Mouse (Mus musculus) forebrain, embryonic 13.5 days (tissue): ENCODE results near the gene Rnf26. TPM values are rescaled to one million over a fixed set of nuclear protein-coding genes. Genes with fewer than 3 reads are reported as not detected.
A peak's percentile ranks its signal among the peaks of the same experiment; 100 is the strongest.
"Not testable (repeated sequence)": the region's sequence is repeated elsewhere in the genome, so short reads cannot be mapped to it uniquely, and the experiment has no call there.

Source experiments
- ATAC-seq: fragments of 200-750 bp; cut with Nextera tagmentation; 2 replicates; pipeline ENCODE4 v1.8.0; 2017
- H3K27ac ChIP-seq: fragments of 300-500 bp; sonication (generic); 2 replicates; pipeline ENCODE4 v1.5.1; 2015; ENCODE audit warnings: inconsistent platforms, mild to moderate bottlenecking, moderate library complexity
- H3K27me3 ChIP-seq: fragments of 300-500 bp; sonication (generic); 2 replicates; pipeline ENCODE4 v1.6.1; 2015; ENCODE audit warnings: mild to moderate bottlenecking, inconsistent platforms
- H3K36me3 ChIP-seq: fragments of 300-500 bp; sonication (generic); 2 replicates; pipeline ENCODE4 v1.6.1; 2015; ENCODE audit warnings: mild to moderate bottlenecking, inconsistent platforms; ENCODE audit not compliant: poor library complexity, severe bottlenecking
- H3K4me1 ChIP-seq: fragments of 300-500 bp; sonication (generic); 2 replicates; pipeline ENCODE4 v1.6.1; 2015; ENCODE audit warnings: inconsistent platforms
- H3K4me2 ChIP-seq: fragments of 300-500 bp; sonication (generic); 2 replicates; pipeline ENCODE4 v1.6.1; 2015; ENCODE audit warnings: inconsistent platforms, mild to moderate bottlenecking, moderate library complexity
- H3K4me3 ChIP-seq: fragments of 300-500 bp; sonication (generic); 2 replicates; pipeline ENCODE4 v1.5.1; 2015; ENCODE audit warnings: mild to moderate bottlenecking, inconsistent platforms
- H3K9ac ChIP-seq: fragments of 300-500 bp; sonication (generic); 2 replicates; pipeline ENCODE4 v1.6.1; 2015; ENCODE audit warnings: mild to moderate bottlenecking, inconsistent platforms
- H3K9me3 ChIP-seq: fragments of 300-500 bp; sonication (generic); replicated peaks from 2 replicates; pipeline ENCODE4 v1.6.1; 2016; ENCODE audit warnings: inconsistent platforms
- WGBS: fragments of 180-500 bp; shearing (Covaris S2); methylation state at CpG from one replicate; pipeline ENCODE4 v1.1.7; 2015; 5-methylcytosine and 5-hydroxymethylcytosine counted together
- polyA plus RNA-seq: library from polyadenylated mRNA; unstranded; fragments of >200 nt; fragmentation: Nextera tagmentation; extraction: Ambion mirVana; gene quantifications from 2 replicates; pipeline ENCODE4 v1.2.1, GENCODE M21; 2015

Gene Rnf26
- polyA plus RNA-seq, 1 experiment from 2014 or later = 45.7 TPM

- Histone ChIP-seq H3K9ac (no peak overlapping the region), H3K27ac (no peak overlapping the region), H3K27me3 (no peaks in the 10 kb centered on the region), H3K4me1 (0 out of 2 replicates have a peak, but pooled peaks cover 1% of the 10 kb centered on the region), H3K4me2 (no peak overlapping the region), H3K4me3 (no peak overlapping the region), H3K9me3 (peaks cover 3% of the 10 kb centered on the region; the same call in 1 of the 2 replicates), H3K36me3 (no peaks in the 10 kb centered on the region)
- no peak for ATAC-seq
- 83% methylated on average over 8 of the region's 8 CpGs for WGBS
Observed at GRCm38 (mm10) chr9:44119948-44120465, 6.7 kb upstream of the Rnf26 start.

- Histone ChIP-seq H3K9ac (no peak overlapping the region), H3K27me3 (no peaks in the 10 kb centered on the region), H3K4me1 (peaks cover 2% of the 10 kb centered on the region; the same call in 1 of the 2 replicates), H3K36me3 (no peaks in the 10 kb centered on the region), H3K4me2 (no peak overlapping the region), H3K4me3 (no peak overlapping the region), H3K9me3 (peaks cover 3% of the 10 kb centered on the region; the same call in 1 of the 2 replicates), H3K27ac (no peak overlapping the region)
- 47% methylated on average over 5 of the region's 5 CpGs for WGBS
- ATAC-seq = no peak
Observed at GRCm38 (mm10) chr9:44119011-44119410, 5.7 kb upstream of the Rnf26 start.

GRCm38 (mm10) chr9:44116182-44116581, 2.9 kb upstream of the Rnf26 start:
- Histone ChIP-seq H3K4me3 (no peak overlapping the region), H3K27me3 (no peaks in the 10 kb centered on the region), H3K4me2 (no peak overlapping the region), H3K27ac (no peak overlapping the region), H3K9me3 (peaks cover 3% of the 10 kb centered on the region; the same call in 1 of the 2 replicates), H3K36me3 (no peaks in the 10 kb centered on the region), H3K4me1 (peaks cover 19% of the 10 kb centered on the region), H3K9ac (no peak overlapping the region)
- ATAC-seq = no peak
- 92% methylated on average over 4 of the region's 4 CpGs for WGBS

- Histone ChIP-seq H3K9ac (no peak overlapping the region), H3K4me1 (peaks cover 23% of the 10 kb centered on the region), H3K4me2 (no peak overlapping the region), H3K4me3 (no peak overlapping the region), H3K36me3 (no peaks in the 10 kb centered on the region), H3K9me3 (peaks cover 3% of the 10 kb centered on the region; the same call in 1 of the 2 replicates), H3K27ac (no peak overlapping the region), H3K27me3 (no peaks in the 10 kb centered on the region)
- WGBS = 93% methylated on average over 9 of the region's 9 CpGs
- no peak for ATAC-seq
Observed at GRCm38 (mm10) chr9:44115599-44115998, 2.3 kb upstream of the Rnf26 start.

- H3K36me3 ChIP-seq = no peaks in the 10 kb centered on the region
- no peak overlapping the region for H3K4me2 ChIP-seq
- WGBS = 93% methylated on average over 2 of the region's 2 CpGs
- no peak overlapping the region for H3K27ac ChIP-seq
- peaks cover 3% of the 10 kb centered on the region; the same call in 1 of the 2 replicates for H3K9me3 ChIP-seq
- no peak for ATAC-seq
- no peak overlapping the region for H3K9ac ChIP-seq
- no peak overlapping the region for H3K4me3 ChIP-seq
- H3K4me1 ChIP-seq = peaks cover 34% of the 10 kb centered on the region
- no peaks in the 10 kb centered on the region for H3K27me3 ChIP-seq
Observed at GRCm38 (mm10) chr9:44114453-44114852, 1.1 kb upstream of the Rnf26 start.

GRCm38 (mm10) chr9:44111909-44112308, 1.4 kb downstream of the Rnf26 start:
- not testable (repeated sequence) for H3K27me3 ChIP-seq, H3K9me3 ChIP-seq, H3K27ac ChIP-seq, H3K36me3 ChIP-seq, ATAC-seq, H3K9ac ChIP-seq, H3K4me3 ChIP-seq
- peaks cover 59% of the 10 kb centered on the region for H3K4me1 ChIP-seq
- WGBS = 73% methylated on average over 10 of the region's 12 CpGs
- peak overlapping the region; percentile 65 for H3K4me2 ChIP-seq

- peak overlapping the region; percentile 46 for H3K4me2 ChIP-seq
- no peaks in the 10 kb centered on the region for H3K9me3 ChIP-seq
- peaks cover 24% of the 10 kb centered on the region for H3K36me3 ChIP-seq
- no peaks in the 10 kb centered on the region for H3K27me3 ChIP-seq
- H3K27ac ChIP-seq = no peak overlapping the region
- H3K4me3 ChIP-seq = peak overlapping the region; percentile 7; the same call in 1 of the 2 replicates
- WGBS = 32% methylated on average over 9 of the region's 9 CpGs
- peaks cover 69% of the 10 kb centered on the region for H3K4me1 ChIP-seq
- 0 out of 2 replicates have a peak overlapping the region, but pooled peaks have one; percentile 43 for H3K9ac ChIP-seq
- ATAC-seq = no peak
Observed at GRCm38 (mm10) chr9:44109360-44110095, 3.8 kb downstream of the Rnf26 start.

- WGBS = 77% methylated on average over 31 of the region's 31 CpGs
- Histone ChIP-seq H3K27me3 (no peaks in the 10 kb centered on the region), H3K4me1 (peaks cover 62% of the 10 kb centered on the region), H3K9me3 (no peaks in the 10 kb centered on the region), H3K27ac (no peak overlapping the region), H3K36me3 (peaks cover 31% of the 10 kb centered on the region), H3K9ac (peak overlapping the region; percentile 45; the same call in 1 of the 2 replicates), H3K4me3 (no peak overlapping the region), H3K4me2 (peak overlapping the region; percentile 46)
- ATAC-seq = no peak
Observed at GRCm38 (mm10) chr9:44108269-44109055, 4.9 kb downstream of the Rnf26 start.

GRCm38 (mm10) chr9:44107557-44108179, 5.6 kb downstream of the Rnf26 start:
- Histone ChIP-seq H3K27ac (peak overlapping the region; percentile 41), H3K4me2 (peak overlapping the region; percentile 46), H3K4me3 (peak overlapping the region; percentile 10; the same call in 1 of the 2 replicates), H3K4me1 (peaks cover 61% of the 10 kb centered on the region), H3K9me3 (no peaks in the 10 kb centered on the region), H3K27me3 (no peaks in the 10 kb centered on the region), H3K36me3 (peaks cover 37% of the 10 kb centered on the region), H3K9ac (peak overlapping the region; percentile 45)
- 36% methylated on average over 25 of the region's 25 CpGs for WGBS
- no peak; the same call in 1 of the 2 replicates for ATAC-seq

GRCm38 (mm10) chr9:44107110-44107509, 6.2 kb downstream of the Rnf26 start, which contains the start of gene C1qtnf5:
Gene C1qtnf5, plus strand, starts transcription at chr9:44107245.
- peak; percentile 69 for ATAC-seq
- no peaks in the 10 kb centered on the region for H3K9me3 ChIP-seq
- peak within 1 kb of the TSS; percentile 10; the same call in 1 of the 2 replicates for H3K4me3 ChIP-seq
- no peaks in the 10 kb centered on the region for H3K27me3 ChIP-seq
- H3K9ac ChIP-seq = peak within 1 kb of the TSS; percentile 45
- WGBS = 42% methylated on average over 8 of the region's 8 CpGs
- H3K4me1 ChIP-seq = peaks cover 56% of the 10 kb centered on the region
- H3K36me3 ChIP-seq = peaks cover 37% of the 10 kb centered on the region
- peak within 1 kb of the TSS; percentile 41 for H3K27ac ChIP-seq
- peak within 1 kb of the TSS; percentile 46 for H3K4me2 ChIP-seq

- Histone ChIP-seq H3K36me3 (peaks cover 37% of the 10 kb centered on the region), H3K27me3 (no peaks in the 10 kb centered on the region), H3K4me1 (peaks cover 51% of the 10 kb centered on the region), H3K9ac (no peak overlapping the region), H3K9me3 (no peaks in the 10 kb centered on the region), H3K4me3 (no peak overlapping the region), H3K27ac (peak overlapping the region; percentile 41; the same call in 1 of the 2 replicates), H3K4me2 (peak overlapping the region; percentile 46)
- WGBS = 68% methylated on average over 4 of the region's 4 CpGs
- ATAC-seq = no peak
Observed at GRCm38 (mm10) chr9:44106596-44106995, 6.7 kb downstream of the Rnf26 start.
